Mouse (Mus musculus) cerebellum, postnatal 14 days (tissue): ENCODE measurements at regions not wholly inside any gene's neighbourhood (a gene's known extent, or its start where the extent isn't known, plus 50 kb on each side); places are given as distances from the start of the nearest gene placed in this dataset.

Source experiments
- DNase-seq, 2 experiments: peaks; one replicate each; pipeline ENCODE4 v3.0.0; 2021; ENCODE audit warnings: mixed read lengths in 2 of 2

- peak in 1 of 2 experiments; percentile 12 for DNase-seq
Measured at GRCm38 (mm10) chr16:18683556-18683955, 53.8 kb upstream of the Sept5 start.

DNA sequence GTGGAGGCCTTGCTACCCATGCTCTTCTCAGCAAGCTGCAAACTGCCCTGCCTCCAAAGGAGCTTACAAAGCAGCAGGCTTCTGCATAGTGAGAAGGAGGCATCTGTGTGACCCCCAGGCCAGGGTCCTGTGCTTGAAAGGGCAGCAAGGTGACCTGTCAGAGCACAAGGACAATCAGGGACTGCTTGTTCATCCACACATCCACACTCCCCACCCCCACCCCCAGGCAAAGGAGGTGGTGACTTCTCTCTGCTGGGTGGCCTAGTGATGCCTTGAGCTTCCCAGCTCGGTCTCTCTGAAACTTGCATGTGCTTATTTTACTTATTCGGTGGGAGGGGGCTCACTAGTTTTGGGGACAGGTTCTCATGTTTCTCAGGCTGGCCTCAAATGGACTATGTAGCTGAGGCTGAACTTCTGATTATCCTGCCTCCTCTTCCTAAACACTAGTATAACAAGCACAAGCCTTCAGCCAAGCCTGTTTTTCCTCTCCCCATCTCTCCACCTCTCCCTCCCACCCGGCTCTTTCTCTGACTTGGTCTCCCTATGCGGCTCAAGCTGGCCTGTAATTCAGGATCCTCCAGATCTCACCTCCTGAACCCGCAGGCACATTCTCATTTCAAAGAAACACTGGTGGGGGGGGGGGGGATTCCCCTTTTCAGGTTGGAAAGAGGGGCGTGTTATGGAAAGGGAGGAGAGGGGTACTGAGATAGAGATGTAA is 56.4 kb upstream of the Sept5 start:
- DNase-seq: peak in 1 of 2 experiments; percentile 20

DNA sequence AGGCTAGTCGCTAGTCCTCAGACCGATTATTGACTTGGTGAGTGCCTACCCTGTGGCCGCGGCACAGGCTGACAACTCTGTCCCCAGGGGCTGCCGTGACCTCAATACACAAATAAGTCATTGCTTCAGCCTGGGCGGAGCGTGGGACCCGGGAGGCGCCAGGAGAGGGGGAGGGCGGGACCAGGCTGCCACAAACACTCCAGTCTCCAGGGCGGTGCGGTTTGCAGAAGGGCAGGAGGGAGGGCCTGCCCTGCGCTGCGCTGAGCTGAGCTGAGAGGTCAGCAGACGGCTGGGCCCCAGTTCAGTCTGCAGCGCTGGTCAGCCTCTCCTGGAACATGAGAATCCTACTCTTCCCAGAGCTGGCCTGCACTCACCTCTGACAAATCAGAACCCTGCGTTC is 57.2 kb upstream of the Sept5 start:
- DNase-seq: peak; percentile 85 to 90

DNA sequence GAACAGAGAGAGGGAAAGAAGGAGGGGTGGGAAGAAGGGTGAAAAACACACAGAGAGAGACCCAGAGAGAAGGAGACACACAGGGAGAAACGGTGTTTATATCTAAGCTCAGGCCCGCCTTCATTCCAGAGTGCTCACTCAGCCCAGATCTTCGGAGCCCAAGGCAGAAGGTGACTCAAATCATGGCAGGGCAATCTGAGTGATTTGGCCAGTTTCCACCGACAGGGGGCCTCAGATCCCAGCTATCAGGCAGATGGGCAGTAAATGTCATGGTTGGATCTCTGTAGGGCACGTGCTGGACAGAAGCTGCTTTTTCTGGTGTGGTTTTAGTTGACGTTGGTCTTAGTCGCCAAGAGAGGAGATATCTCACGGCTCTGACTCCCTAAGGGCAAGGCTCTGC is 57.6 kb upstream of the Sept5 start:
- peak; percentile 78 to 89 for DNase-seq

- DNase-seq: no peak
Measured at GRCm38 (mm10) chr16:18695596-18695995, 65.8 kb upstream of the Sept5 start.

- peak; percentile 94 to 95 for DNase-seq
Measured at GRCm38 (mm10) chr16:18696074-18696819, 66.5 kb upstream of the Sept5 start.

DNA sequence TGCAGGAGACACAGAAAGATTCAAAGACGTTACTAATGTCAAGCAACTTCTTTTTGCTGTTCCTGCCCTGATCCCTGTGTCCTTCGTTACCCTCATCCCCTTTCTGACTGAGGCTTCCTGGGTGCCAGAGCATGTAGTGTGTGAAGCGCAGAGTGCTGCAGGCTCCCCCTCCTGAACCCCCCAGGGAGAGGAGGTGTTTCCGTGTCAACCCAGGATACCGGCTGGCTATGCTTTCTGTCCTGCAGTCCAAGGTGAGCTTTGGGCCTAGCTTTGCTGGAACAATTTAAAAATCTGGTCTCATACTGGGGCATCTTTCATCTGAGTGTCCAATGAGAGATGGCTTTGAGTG is 67.0 kb upstream of the Sept5 start:
- DNase-seq: peak; percentile 12 to 18

DNA sequence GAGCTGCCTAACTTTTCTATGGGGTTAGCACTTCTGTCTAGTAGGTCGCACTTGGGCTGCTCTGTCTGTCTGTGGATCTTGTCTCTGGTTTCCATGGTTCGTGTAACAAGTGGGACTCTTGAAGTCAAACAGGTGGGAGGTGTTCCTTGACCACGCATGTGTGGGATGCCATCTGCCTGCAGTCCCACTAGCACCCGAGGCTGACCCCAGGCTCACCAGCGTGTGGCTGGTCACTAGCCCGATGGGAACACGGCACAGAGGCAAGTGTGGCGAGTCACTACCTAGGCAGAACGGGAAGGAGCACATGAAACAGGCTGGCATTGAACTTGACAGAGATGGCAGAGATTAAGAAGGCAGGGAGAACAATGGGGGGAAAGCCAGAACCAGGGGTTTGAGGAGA is 72.5 kb upstream of the Cldn5 start:
- DNase-seq: no peak

DNA sequence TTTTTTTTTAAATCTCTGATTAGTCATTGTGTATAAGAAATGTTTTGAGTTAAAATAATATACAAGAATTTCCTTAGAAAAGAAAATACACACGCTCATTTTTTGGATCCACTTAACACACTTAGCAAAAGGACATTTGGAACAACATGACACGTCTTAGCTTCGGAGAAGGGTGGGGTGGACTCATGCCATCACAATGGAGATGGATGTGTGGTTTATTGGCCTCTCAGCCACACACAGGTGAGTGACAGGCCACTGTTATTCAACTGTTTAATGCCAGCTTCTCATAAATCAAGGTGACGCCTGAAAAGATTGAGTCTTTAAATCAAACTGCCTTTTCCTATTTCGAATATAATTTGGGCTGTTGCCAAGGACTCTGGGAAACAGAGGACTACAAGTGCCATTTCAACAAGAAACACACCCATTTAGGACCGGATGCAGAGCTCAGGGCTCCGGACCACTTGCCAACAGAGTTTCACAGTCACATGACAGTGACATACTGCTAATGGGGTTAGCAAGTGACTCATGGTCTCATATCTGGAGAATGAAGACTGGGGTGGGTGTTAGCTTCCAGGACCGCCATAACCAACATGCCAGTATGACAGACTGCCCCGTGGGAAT is 71.5 kb upstream of the Cldn5 start:
- DNase-seq: no peak

DNA sequence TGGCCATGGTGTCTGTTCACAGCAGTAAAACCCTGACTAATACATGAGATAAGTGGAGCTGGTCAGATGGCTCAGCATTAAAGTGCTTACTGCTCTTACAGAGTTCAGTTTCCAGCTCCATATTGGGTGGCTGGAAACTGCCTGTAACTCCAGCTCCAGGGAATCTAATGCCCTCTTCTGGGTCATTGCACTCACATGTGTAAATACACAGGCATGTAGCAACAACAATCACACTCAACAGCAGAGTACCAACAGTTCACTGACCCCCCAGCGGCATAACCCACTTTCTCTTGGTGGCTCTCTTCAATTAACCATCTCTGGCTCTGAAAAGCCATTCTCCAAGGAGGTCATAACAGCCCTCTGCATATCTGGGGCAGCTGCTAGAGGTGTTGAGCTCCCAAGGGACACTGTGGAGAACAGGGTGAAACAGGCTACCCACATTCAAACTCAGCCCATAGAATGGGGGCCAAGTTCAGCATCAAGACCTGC is 65.0 kb upstream of the Cldn5 start:
- no peak for DNase-seq

- DNase-seq: no peak
Measured at GRCm38 (mm10) chr16:18713017-18713416, 63.6 kb upstream of the Cldn5 start.

GRCm38 (mm10) chr16:18715381-18715780 is 61.3 kb upstream of the Cldn5 start:
- DNase-seq: no peak

GRCm38 (mm10) chr16:18718040-18718439 is 58.6 kb upstream of the Cldn5 start:
- DNase-seq: no peak

DNA sequence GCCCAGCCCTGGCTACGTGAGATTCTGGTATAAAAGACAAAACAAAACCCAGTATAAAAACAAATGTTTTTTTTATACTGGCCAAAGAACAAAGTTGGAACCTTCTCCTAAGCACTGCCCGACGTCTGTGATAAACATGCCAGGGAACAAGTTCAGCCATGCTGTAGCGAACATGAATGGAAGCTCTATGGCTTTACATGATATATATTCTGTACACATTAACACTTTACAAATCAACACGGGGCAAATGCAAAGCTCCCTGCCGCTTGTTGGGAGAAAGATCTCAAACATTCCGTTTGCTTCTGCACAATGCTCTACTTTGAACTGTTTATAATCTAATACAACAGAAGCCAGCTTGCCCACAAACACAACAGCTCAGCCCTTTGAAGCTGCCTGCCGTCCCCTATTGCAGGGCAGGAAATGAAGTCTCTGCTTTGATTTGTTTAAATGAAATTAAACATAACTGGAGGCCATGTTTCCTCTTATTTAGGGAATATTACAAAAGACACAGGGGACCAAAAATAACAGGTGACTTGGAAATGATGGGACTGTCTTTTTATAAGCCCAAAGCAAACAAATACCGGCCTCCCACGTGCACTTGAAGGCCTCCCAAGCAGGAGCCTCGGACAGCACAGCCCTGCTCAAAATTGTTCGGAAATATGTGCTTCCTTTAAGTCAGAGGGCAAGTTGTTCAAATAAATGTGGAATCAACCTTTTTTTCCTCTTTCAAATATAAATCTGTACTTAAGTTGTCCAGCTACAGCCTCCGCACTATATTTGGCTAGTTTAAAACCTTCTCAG is 56.0 kb upstream of the Cldn5 start:
- no peak for DNase-seq

GRCm38 (mm10) chr16:18723186-18723843 is 53.3 kb upstream of the Cldn5 start:
- no peak for DNase-seq

GRCm38 (mm10) chr16:18723874-18724273 is 52.8 kb upstream of the Cldn5 start:
- peak; percentile 40 to 47 for DNase-seq

GRCm38 (mm10) chr16:18724706-18725105 is 51.9 kb upstream of the Cldn5 start:
- no peak for DNase-seq
